Mouse (Mus musculus): ENCODE measurements around the gene 4921517D22Rik.

- TF ChIP-seq POLR2A (IDR thresholded peaks at IDR 0.05; ENCODE audit: insufficient read length, low read depth) (no peak), MYOD1 (IDR thresholded peaks at IDR 0.05; ENCODE audit: control insufficient read depth in 1 of 3, insufficient read length in 2 of 3, low read depth in 2 of 3) (no peak), TCF3 (IDR thresholded peaks at IDR 0.05; ENCODE audit: insufficient read length, low read depth) (no peak)
Measured at GRCm38 (mm10) chr13:59738455-59738854, 44.5 kb upstream of the 4921517D22Rik start.

Measured in myocyte (in vitro differentiated cells).